Mouse (Mus musculus): Measurements from ENCODE around the gene Mobp.
A peak's percentile ranks its signal among the peaks of the same experiment; 100 is the strongest.
"Not testable (repeated sequence)": the region's sequence is repeated elsewhere in the genome, so short reads cannot be mapped to it uniquely, and the experiment has no call there.

Mobp gene

DNA sequence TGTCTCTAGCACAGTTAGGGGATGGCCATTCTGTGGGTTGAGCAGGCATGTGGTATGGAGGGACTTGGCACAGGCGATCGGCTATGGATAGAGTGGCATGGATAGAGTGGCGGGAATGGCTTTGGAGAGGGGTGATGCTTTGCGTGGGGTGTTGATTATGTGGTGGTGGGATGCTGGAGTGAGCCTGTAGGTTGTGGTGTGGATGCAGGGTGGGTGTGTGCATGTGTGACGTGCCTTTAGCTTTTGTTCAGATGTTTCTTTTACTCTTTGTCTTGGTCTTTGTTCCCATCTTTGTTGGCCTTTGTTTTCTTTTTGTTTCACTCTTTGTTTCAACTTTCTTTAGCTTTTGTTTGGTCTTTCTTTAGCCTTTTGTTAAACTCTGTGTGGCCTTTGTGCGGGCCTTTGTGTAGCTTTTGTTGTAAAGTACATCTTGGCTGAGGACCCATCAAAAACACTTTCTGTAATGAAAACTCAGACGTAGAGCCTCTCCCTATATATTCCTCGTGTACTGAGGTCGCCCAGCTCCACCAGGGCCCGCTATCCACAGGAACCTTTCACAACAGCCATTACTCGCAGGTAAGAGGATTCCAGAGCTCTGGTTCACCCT, at the start of gene Mobp:
Mobp (plus strand) TSS at position 486 of the 607 bp plus-strand sequence.
- no peak for DNase-seq (ENCODE audit: low spot score in 2 of 2)

DNA sequence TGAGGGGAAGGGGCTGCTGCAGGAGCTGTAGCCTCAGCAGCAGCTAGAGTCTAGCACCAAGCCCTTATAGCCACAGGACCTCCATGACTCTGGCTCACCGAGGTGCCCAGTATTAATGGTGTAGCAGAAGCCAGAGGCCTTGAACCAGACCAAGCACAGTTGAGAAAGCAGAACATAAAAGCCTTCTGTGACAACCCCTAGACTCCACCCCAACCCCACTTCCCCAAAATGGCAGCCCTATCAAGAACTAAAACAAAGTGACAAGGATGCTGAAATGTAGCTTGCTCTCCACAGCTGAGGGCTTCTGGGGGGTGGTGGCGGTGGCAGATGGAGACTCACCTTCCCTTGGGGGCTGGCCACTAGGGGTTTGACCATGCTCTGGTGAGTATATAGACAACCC, 48.3 kb upstream of the Mobp start:
- DNase-seq (ENCODE audit: low spot score in 2 of 2), result peak; percentile 20 to 26

DNA sequence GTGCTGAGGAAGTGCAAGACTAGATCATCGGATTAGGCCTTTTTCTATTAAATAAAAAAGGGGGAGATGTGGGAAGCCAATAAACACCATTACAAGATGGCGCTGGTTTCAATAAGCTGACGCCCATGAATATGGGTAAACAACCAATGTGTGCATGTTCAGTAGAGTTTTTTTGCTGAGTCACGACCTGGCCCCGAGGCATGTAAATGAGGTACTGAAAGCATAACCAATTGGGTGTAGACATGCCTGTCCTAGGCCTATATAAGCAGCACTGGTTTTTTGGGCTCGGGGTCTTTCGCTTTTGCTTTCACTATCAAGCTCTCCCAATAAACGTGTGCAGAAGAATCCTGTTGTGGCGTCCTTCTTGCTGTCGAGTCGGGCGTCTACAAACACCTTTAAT, 40.6 kb upstream of the Mobp start:
- DNase-seq (ENCODE audit: low spot score in 2 of 2), result not testable (repeated sequence)

DNA sequence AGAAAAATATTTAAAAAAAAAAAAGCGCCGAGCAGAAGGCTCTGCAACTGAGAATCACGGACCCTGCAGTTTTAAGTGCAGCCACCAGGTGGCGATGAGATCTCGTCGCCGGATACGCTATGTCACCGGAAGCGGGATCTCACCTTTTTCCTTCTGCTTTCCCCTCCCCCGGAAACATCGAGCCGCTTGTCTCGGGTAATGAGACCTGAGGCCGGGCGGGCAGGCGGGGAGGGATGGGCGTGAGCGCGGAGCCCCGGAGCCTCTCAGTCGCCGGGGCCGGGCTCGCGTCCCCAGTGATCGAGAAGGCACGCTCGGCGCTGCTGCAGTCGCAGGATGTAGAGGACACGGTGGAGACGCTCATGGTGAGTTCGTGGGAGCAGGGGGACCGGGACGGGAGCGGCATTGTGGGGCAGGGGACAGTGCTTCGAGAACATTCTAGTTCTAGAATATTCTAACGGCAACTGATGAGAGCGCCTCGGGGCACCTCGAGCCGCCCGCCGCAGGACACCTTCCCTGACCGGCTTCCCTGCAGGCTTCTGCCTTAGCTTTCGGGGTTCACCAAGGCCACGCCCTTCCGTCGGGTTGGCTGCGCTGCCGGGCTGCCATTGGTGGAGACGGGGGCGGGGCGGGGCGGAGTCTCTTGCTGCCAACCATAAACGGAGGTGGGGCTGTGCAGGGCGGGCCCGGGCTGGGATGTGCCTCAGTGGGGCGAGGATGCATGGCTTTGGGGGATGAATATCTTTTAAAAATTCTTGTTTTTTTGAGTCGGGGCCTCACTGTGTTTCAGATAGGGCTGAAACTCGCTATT, 39.1 kb upstream of the Mobp start, which contains the start of gene Slc25a38:
Slc25a38 (plus strand) TSS at position 164 of the 808 bp plus-strand sequence.
- peak; percentile 95 to 96 for DNase-seq (ENCODE audit: low spot score in 2 of 2)

GRCm38 (mm10) chr9:120111156-120111945, 38.2 kb upstream of the Mobp start:
- no peak for DNase-seq (ENCODE audit: low spot score in 2 of 2)

GRCm38 (mm10) chr9:120112472-120112871, 37.0 kb upstream of the Mobp start:
- DNase-seq (ENCODE audit: low spot score in 2 of 2), result peak in 1 of 2 experiments; percentile 19

GRCm38 (mm10) chr9:120113456-120113855, 36.1 kb upstream of the Mobp start:
- no peak for DNase-seq (ENCODE audit: low spot score in 2 of 2)

DNA sequence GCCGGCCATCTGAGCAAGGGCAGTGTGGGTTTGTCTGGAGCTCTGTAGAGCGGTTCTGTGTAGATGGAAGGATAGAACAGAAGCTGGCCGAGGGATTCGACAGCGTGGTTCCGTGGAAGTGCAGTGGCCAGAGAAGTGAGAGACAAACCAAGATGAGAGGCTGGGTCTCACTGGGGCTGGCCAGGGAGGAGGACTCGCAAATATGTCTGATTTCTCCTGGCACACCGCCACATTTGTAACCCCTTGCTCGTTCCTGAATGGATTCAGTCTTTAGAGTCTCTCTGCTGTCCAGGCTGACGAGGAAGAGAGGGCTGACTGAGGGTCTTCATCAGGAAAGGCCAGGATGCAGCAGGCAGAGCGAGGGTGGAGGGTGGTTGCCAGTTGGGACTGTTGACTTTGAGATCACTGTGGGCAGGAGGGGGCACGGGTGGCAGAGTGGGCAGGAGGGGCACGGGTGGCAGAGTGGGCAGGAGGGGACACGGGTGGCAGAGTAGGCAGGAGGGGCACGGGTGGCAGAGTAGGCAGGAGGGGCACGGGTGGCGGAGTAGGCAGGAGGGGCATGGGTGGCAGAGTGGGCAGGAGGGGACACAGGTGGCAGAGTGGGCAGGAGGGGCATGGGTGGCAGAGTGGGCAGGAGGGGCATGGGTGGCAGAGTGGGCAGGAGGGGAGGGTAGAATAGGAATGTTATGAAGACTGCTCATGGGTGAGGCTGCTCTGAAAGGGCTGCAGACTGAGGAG, 35.3 kb upstream of the Mobp start:
- no peak for DNase-seq (ENCODE audit: low spot score in 2 of 2)

DNA sequence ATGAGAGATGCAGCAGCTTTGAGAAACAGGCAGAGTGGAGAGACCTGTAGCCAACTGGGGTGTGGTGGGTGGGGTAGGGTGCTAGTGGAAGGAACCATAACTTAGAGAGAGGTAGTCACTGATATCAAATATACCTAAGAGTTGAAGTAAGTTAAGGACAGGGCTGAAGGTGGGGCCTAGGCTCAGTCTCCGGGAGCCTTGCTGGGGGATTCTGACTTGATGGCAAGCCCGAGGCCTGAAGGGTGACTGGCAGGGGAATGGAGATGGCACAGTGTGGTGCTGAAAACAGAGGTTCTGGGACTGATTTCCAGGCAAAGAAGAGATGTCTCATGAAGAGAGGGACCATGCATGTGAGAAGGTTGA, 34.7 kb upstream of the Mobp start:
- peak in 1 of 2 experiments; percentile 13 for DNase-seq (ENCODE audit: low spot score in 2 of 2)

- peak; percentile 55 to 68 for DNase-seq (ENCODE audit: low spot score in 2 of 2)
Measured at GRCm38 (mm10) chr9:120115580-120115979, 33.9 kb upstream of the Mobp start.

DNA sequence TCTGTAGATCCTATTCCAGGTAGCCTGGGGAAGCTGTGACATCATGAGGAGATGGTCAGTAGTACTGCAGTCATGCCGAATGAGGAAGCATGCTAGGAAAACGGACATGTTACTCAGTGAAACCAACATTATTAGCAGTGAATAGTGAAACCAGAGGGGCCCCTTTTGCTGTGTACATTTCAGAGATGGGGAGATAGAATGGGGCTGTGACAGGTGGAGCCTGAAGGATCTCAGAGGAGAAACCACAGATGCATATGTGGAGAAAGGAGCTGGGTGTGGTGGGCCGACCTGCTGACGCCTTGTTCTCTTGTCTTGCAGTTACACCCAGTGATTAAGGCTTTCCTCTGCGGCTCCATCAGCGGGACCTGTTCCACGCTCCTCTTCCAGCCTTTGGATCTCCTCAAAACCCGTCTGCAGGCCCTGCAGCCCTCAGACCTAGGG, 33.3 kb upstream of the Mobp start:
- DNase-seq (ENCODE audit: low spot score in 2 of 2), result peak in 1 of 2 experiments; percentile 49

DNA sequence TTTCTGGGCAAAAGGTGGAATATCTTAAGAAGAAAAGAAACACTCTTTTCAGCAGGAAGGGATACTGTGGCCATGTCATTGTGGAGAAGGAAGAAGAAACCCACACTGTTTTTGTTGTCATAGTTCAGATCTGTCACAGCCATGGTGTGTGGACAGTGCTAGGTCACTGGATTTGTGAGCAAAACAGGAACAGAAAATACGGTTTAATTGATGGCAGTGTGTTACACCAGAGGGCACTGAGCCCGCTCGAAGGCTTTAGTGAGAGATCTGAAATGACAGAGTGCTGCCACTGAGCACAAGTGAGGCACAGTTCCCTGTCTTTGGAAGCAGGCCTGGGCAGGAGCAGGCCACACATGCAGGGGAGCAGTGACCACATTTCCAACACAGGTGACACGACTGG, 31.3 kb upstream of the Mobp start:
- no peak for DNase-seq (ENCODE audit: low spot score in 2 of 2)

- no peak for DNase-seq (ENCODE audit: low spot score in 2 of 2)
Measured at GRCm38 (mm10) chr9:120120503-120120902, 29.0 kb upstream of the Mobp start.

DNA sequence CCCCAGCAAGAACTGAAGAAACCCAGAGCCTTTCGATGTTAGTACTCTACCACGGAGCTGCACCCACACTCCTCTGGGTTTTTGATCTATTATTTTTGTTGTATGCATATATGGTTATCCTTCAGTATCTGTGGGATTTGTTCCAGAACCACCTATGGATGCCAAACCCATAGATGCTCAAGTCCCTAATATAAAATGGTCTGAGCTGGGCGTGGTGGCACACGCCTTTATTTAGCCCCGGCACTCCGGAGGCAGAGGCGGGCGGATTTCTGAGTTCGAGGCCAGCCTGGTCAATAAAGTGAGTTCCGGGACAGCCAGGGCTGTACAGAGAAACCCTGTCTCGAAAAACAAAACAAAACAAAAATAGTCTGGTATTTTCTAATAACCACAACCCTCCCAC, 22.6 kb upstream of the Mobp start:
- DNase-seq (ENCODE audit: low spot score in 2 of 2), result no peak

DNA sequence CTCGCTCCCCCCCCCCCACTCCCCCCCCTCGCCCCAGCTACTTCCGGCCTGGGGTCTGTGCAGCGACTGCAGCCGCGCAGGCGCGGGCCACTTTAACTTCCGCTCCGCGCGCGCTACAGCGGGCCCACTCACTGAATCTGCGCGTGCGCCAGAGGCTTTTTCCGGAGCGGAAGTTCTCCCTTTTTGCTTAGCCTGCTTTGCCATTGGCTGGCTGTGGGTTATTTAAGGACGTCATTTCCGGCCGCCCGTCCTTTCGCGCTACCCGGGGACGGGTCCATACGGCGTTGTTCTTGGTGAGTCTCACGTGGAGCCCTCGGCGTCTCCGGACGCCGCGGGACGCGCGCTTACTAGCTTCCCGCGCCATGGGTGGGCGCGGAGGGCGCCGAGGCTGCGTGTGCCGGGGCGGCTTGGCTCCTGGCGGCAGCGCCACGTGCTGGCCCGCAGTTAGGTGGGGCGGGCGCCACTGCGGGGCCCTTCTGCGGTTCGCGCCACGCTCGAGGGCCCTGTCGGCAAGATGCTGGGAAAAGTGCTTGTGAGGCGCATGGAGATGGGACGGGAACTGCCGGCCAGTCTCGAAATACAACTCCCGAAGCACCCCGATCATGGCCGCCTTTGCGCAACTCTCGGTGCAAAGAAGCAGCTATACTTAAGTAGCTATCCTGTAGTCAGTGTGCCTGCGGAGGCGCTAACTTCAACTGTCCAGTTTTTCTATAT, 21.8 kb upstream of the Mobp start, which contains the start of gene Rpsa:
Rpsa (plus strand) TSS at position 152 of the 714 bp plus-strand sequence.
- peak; percentile 97 to 98 for DNase-seq (ENCODE audit: low spot score in 2 of 2)

- no peak for DNase-seq (ENCODE audit: low spot score in 2 of 2)
Measured at GRCm38 (mm10) chr9:120129276-120129675, 20.2 kb upstream of the Mobp start.

DNA sequence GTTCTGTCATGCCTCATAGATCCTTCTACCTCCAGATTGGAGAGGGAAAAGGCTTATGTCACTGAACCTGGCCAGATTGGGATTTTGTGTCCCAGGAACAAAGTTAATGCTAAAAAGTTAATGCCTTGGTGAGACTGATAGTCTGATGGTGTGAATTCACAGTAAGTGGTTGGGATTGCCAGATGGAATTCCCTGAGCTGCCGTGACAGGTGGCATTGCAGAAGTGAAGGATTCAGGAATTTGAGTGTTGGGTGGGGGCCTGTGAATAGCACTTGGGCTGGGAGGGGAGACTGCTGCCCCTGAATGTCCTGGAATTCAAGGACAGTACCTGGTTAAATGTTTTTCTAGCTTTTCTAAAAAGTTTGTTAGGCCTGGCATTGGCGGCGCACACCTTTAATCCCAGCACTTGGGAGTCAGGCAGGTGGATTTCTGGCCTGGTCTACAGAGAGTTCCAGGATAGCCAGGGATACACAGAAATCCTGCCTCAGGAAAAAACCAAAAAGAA, 17.7 kb upstream of the Mobp start:
- DNase-seq (ENCODE audit: low spot score in 2 of 2), result no peak

DNA sequence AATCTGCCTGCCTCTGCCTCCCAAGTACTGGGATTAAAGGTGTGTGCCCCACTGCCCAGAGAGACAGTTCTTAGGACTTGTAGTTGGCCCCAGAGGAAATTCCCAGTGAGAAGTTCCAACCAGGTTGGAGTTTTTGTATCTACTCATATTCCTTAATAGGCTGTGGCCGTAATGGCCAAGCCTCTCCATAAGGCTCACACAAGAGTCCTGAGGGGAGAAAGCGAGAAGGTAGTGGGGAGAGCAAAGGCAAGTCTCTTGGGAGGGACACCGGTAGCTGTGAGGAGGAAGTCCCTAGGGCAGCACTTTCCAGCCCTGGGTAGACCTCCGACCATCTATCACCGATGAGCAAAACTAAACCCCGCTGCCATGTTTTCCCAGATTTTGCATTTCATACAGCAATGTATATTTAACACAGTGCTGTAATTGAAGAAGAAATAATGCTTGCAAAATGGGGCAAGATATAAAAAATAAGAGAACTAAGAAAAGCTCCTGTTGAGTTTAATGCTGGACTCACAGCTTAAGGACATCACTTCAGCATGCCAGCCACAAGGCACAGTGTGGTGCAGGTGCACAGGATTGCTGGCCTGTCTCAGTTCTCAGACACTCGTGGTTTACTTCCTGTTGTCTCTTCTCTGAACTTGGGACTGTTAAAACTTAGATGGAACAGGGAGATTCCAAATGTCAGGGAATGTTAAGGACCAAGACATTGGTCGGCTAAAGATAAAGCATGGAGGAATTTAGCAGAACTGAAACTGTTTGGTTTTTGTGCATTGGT, 16.3 kb upstream of the Mobp start:
- no peak for DNase-seq (ENCODE audit: low spot score in 2 of 2)

DNA sequence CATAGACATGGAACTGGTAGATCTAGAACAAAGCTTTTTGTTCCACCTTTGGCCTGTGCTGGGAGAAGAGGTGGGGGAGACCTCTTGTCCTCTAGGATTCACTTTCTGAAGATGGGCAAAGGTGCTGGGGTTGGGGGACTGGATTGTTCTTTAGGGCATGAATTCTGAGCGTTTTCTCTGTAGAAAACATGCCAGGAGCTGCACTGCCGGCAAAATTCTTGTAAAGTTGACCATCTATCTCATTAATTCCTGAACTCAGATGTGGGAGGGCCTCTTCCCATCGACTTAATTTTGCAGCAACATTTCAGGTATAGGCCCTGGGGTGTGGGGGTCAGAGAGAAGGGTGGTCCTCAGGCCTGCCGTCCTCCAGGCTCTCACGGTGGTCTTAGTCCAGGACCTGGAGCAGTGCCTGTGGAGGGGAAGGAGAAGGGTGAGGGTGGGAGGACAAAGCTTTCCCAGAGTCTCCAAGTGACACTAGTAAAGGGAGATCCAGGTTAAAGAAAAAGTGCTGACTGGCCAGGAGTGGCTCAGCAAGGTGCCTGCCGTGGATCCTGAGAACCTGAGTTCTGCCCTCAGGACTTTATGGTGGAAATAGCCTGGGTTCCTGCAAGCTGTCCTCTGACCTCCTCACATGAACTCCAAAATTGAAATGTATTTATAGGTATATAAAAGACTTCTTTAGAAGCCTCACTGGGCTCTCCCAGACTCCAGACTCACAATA, 15.6 kb upstream of the Mobp start:
- DNase-seq (ENCODE audit: low spot score in 2 of 2), result no peak
